ENCODE assay signal across 23 mouse cellular contexts in the genomic region with DNA sequence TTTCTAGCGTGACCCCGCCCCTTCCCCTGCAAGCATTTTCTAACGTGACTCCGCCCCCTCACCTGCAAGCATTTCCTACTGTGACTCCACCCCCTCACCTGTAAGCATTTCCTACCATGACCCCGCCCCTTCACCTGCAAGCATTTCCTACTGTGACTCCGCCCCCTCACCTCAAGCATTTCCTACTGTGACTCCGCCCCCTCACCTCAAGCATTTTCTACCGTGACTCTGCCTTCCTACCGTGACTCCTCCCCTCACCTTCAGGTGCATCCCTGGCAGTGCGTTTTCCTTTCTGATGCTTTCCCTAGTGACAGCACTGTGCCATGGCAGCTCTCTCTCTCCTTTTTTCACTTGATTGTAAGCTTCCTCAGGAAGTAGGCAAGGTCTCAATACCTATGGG.
DNase-seq lines count a peak whose midpoint lies in the region; ATAC-seq and TF ChIP-seq lines count a peak whose summit lies in the region.
"Had no signal": no experiment of that assay in that cellular context is flagged by ENCODE, and none has a peak within 500 bp of the region (broad histone marks: within the 10 kb centered on the region; RNA-seq: fewer than 3 reads in every experiment).

No protein-coding gene starts in this region.

- peak; percentile 16 for DNase-seq in lung, embryonic 14.5 days
- DNase-seq in lung, postnatal 14 days = no peak
- DNase-seq in WW6 (ENCODE audit: low read depth, low spot score) = peak; percentile 66
- peak; percentile 24 for DNase-seq in naive thymus-derived CD4-positive, alpha-beta T cell, adult 2 months (ENCODE audit: low read depth)
- DNase-seq: adrenal gland, postnatal 36 days; cerebellum, adult 11-12 months; cerebellum, postnatal 14 days; gastrocnemius, postnatal 10 days; heart, adult 2 months; heart, postnatal 36 days; kidney, adult 8-10 months; spleen, adult 18-20 months; thymus, postnatal 14 days had no signal

- WGBS in lung, embryonic 14.5 days = 33% methylated on average over 10 of the region's 10 CpGs
- 33% methylated on average over 10 of the region's 10 CpGs for WGBS in midbrain, embryonic 13.5 days
- 44% methylated on average over 10 of the region's 10 CpGs for WGBS in midbrain, embryonic 15.5 days

- no peaks in the 10 kb centered on the region for H3K27me3 ChIP-seq in lung, embryonic 14.5 days (ENCODE audit: insufficient read depth, low read length)
- no peaks in the 10 kb centered on the region for H3K27me3 ChIP-seq in midbrain, embryonic 13.5 days
- H3K27me3 ChIP-seq in midbrain, embryonic 15.5 days (replicated peaks) = no peaks in the 10 kb centered on the region
- H3K27me3 ChIP-seq: forebrain, embryonic 13.5 days; midbrain, embryonic 12.5 days; neural tube, embryonic 15.5 days; stomach, embryonic 15.5 days had no signal

- TF ChIP-seq CTCF in lung, embryonic 14.5 days (IDR thresholded peaks at IDR 0.05; ENCODE audit: low read depth) = no peak

- no peak for ATAC-seq in lung, embryonic 14.5 days (ENCODE audit: insufficient read depth)
- peak; percentile 14 for ATAC-seq in granulocyte monocyte progenitor cell, adult 5-6 weeks (replicated peaks; ENCODE audit: poor library complexity, severe bottlenecking)
- no peak for ATAC-seq in midbrain, embryonic 13.5 days
- no peak for ATAC-seq in midbrain, embryonic 15.5 days (replicated peaks)
- ATAC-seq: forebrain, embryonic 13.5 days; hindbrain, embryonic 16.5 days had no signal

- H3K4me3 ChIP-seq in lung, embryonic 14.5 days (ENCODE audit: low read depth, low read length) = no peak overlapping the region
- H3K4me3 ChIP-seq in midbrain, embryonic 13.5 days (replicated peaks) = no peak overlapping the region
- no peak overlapping the region for H3K4me3 ChIP-seq in midbrain, embryonic 15.5 days
- H3K4me3 ChIP-seq: forebrain, embryonic 13.5 days; heart, adult 2 months; layer of hippocampus, adult 2 months; midbrain, embryonic 12.5 days; neural tube, embryonic 15.5 days; stomach, embryonic 15.5 days had no signal

- no peak overlapping the region for H3K27ac ChIP-seq in lung, embryonic 14.5 days (ENCODE audit: low read depth)
- no peak overlapping the region for H3K27ac ChIP-seq in midbrain, embryonic 13.5 days
- no peak overlapping the region for H3K27ac ChIP-seq in midbrain, embryonic 15.5 days
- H3K27ac ChIP-seq: forebrain, embryonic 13.5 days; heart, adult 2 months; layer of hippocampus, adult 2 months; liver, embryonic 14.5 days; midbrain, embryonic 12.5 days; neural tube, embryonic 15.5 days; stomach, embryonic 15.5 days had no signal

- H3K36me3 ChIP-seq in lung, embryonic 14.5 days (ENCODE audit: insufficient read depth) = no peaks in the 10 kb centered on the region
- no peaks in the 10 kb centered on the region for H3K36me3 ChIP-seq in midbrain, embryonic 13.5 days
- H3K36me3 ChIP-seq in midbrain, embryonic 15.5 days (replicated peaks) = no peaks in the 10 kb centered on the region
- H3K36me3 ChIP-seq: midbrain, embryonic 12.5 days; neural tube, embryonic 15.5 days; stomach, embryonic 15.5 days had no signal

- H3K9me3 ChIP-seq in lung, embryonic 14.5 days (ENCODE audit: low read depth, low read length) = no peaks in the 10 kb centered on the region
- H3K9me3 ChIP-seq in midbrain, embryonic 13.5 days = no peaks in the 10 kb centered on the region
- H3K9me3 ChIP-seq in midbrain, embryonic 15.5 days = no peaks in the 10 kb centered on the region
- H3K9me3 ChIP-seq: forebrain, embryonic 13.5 days; midbrain, embryonic 12.5 days; neural tube, embryonic 15.5 days; stomach, embryonic 15.5 days had no signal

- no peak overlapping the region for H3K9ac ChIP-seq in lung, embryonic 14.5 days
- H3K9ac ChIP-seq in midbrain, embryonic 13.5 days (replicated peaks) = no peak overlapping the region
- no peak overlapping the region for H3K9ac ChIP-seq in midbrain, embryonic 15.5 days
- H3K9ac ChIP-seq: forebrain, embryonic 13.5 days; liver, embryonic 14.5 days; midbrain, embryonic 12.5 days; neural tube, embryonic 15.5 days; stomach, embryonic 15.5 days had no signal

- no peaks in the 10 kb centered on the region; the same call in 1 of the 2 replicates for H3K4me1 ChIP-seq in lung, embryonic 14.5 days (ENCODE audit: insufficient read depth)
- H3K4me1 ChIP-seq in midbrain, embryonic 13.5 days (replicated peaks) = no peaks in the 10 kb centered on the region
- H3K4me1 ChIP-seq in midbrain, embryonic 15.5 days = no peaks in the 10 kb centered on the region
- H3K4me1 ChIP-seq: forebrain, embryonic 13.5 days; midbrain, embryonic 12.5 days had no signal

- no peak overlapping the region for H3K4me2 ChIP-seq in lung, embryonic 14.5 days
- H3K4me2 ChIP-seq in midbrain, embryonic 13.5 days (replicated peaks) = no peak overlapping the region
- H3K4me2 ChIP-seq in midbrain, embryonic 15.5 days = no peak overlapping the region
- H3K4me2 ChIP-seq: forebrain, embryonic 13.5 days; midbrain, embryonic 12.5 days; neural tube, embryonic 15.5 days; stomach, embryonic 15.5 days had no signal
